Mouse (Mus musculus): ENCODE measurements around the gene Zfp277. TPM values are rescaled to one million over a fixed set of nuclear protein-coding genes. Genes with fewer than 3 reads are reported as not detected.

Zfp277 gene
- polyA plus RNA-seq, 1 experiment from 2014 or later, result 33.7 TPM

- Histone ChIP-seq H3K4me2 (replicated peaks) (no peak overlapping the region), H3K27me3 (no peaks in the 10 kb centered on the region), H3K4me1 (0 out of 2 replicates have a peak, but pooled peaks cover 3% of the 10 kb centered on the region), H3K9me3 (replicated peaks) (no peaks in the 10 kb centered on the region), H3K9ac (no peak overlapping the region), H3K27ac (replicated peaks) (no peak overlapping the region), H3K36me3 (no peaks in the 10 kb centered on the region), H3K4me3 (replicated peaks) (no peak overlapping the region)
- ATAC-seq (ENCODE audit: insufficient number of reproducible peaks, low FRiP score, low TSS enrichment, low read depth), result no peak
- 66% methylated on average over 10 of the region's 10 CpGs for WGBS
These were observed 98.5 kb downstream of the Zfp277 start for GRCm38 (mm10) chr12:40347060-40347698.

- Histone ChIP-seq H3K4me2 (replicated peaks) (no peak overlapping the region), H3K4me3 (replicated peaks) (no peak overlapping the region), H3K27me3 (no peaks in the 10 kb centered on the region), H3K9me3 (replicated peaks) (no peaks in the 10 kb centered on the region), H3K36me3 (no peaks in the 10 kb centered on the region), H3K4me1 (no peaks in the 10 kb centered on the region), H3K27ac (replicated peaks) (no peak overlapping the region), H3K9ac (no peak overlapping the region)
- 54% methylated on average over 5 of the region's 5 CpGs for WGBS
- ATAC-seq (ENCODE audit: insufficient number of reproducible peaks, low FRiP score, low TSS enrichment, low read depth), result no peak
These were observed 104.3 kb downstream of the Zfp277 start for GRCm38 (mm10) chr12:40341443-40341842.

GRCm38 (mm10) chr12:40335303-40335702 is 110.4 kb downstream of the Zfp277 start:
- Histone ChIP-seq H3K36me3 (no peaks in the 10 kb centered on the region), H3K9me3 (replicated peaks) (no peaks in the 10 kb centered on the region), H3K27me3 (no peaks in the 10 kb centered on the region), H3K9ac (no peak overlapping the region), H3K27ac (replicated peaks) (no peak overlapping the region), H3K4me3 (replicated peaks) (no peak overlapping the region), H3K4me1 (no peaks in the 10 kb centered on the region), H3K4me2 (replicated peaks) (no peak overlapping the region)
- no peak for ATAC-seq (ENCODE audit: insufficient number of reproducible peaks, low FRiP score, low TSS enrichment, low read depth)
- WGBS, result 91% methylated on average over 3 of the region's 3 CpGs

- Histone ChIP-seq H3K4me2 (replicated peaks) (no peak overlapping the region), H3K27ac (replicated peaks) (no peak overlapping the region), H3K4me1 (no peaks in the 10 kb centered on the region), H3K9me3 (replicated peaks) (no peaks in the 10 kb centered on the region), H3K27me3 (no peaks in the 10 kb centered on the region), H3K36me3 (no peaks in the 10 kb centered on the region), H3K9ac (no peak overlapping the region), H3K4me3 (replicated peaks) (no peak overlapping the region)
- WGBS, result 88% methylated on average over 3 of the region's 3 CpGs
- ATAC-seq (ENCODE audit: insufficient number of reproducible peaks, low FRiP score, low TSS enrichment, low read depth), result no peak
These were observed 114.2 kb downstream of the Zfp277 start for GRCm38 (mm10) chr12:40331467-40331866.

- Histone ChIP-seq H3K9ac (no peak overlapping the region), H3K27me3 (no peaks in the 10 kb centered on the region), H3K4me1 (no peaks in the 10 kb centered on the region), H3K4me2 (replicated peaks) (no peak overlapping the region), H3K4me3 (replicated peaks) (no peak overlapping the region), H3K36me3 (no peaks in the 10 kb centered on the region), H3K9me3 (replicated peaks) (no peaks in the 10 kb centered on the region), H3K27ac (replicated peaks) (no peak overlapping the region)
- WGBS, result 38% methylated on average over 5 of the region's 5 CpGs
- no peak for ATAC-seq (ENCODE audit: insufficient number of reproducible peaks, low FRiP score, low TSS enrichment, low read depth)
These were observed 118.6 kb downstream of the Zfp277 start for GRCm38 (mm10) chr12:40327012-40327660.

GRCm38 (mm10) chr12:40325582-40325981 is 120.1 kb downstream of the Zfp277 start:
- WGBS, result 85% methylated on average over 5 of the region's 5 CpGs
- Histone ChIP-seq H3K4me3 (replicated peaks) (no peak overlapping the region), H3K4me1 (no peaks in the 10 kb centered on the region), H3K9me3 (replicated peaks) (no peaks in the 10 kb centered on the region), H3K9ac (no peak overlapping the region), H3K4me2 (replicated peaks) (no peak overlapping the region), H3K27ac (replicated peaks) (no peak overlapping the region), H3K27me3 (no peaks in the 10 kb centered on the region), H3K36me3 (peaks cover 6% of the 10 kb centered on the region; the same call in 1 of the 2 replicates)
- no peak for ATAC-seq (ENCODE audit: insufficient number of reproducible peaks, low FRiP score, low TSS enrichment, low read depth)

- 65% methylated on average over 5 of the region's 5 CpGs for WGBS
- no peak overlapping the region for H3K4me3 ChIP-seq (replicated peaks)
- H3K4me2 ChIP-seq (replicated peaks), result no peak overlapping the region
- H3K9me3 ChIP-seq (replicated peaks), result no peaks in the 10 kb centered on the region
- peaks cover 11% of the 10 kb centered on the region; the same call in 1 of the 2 replicates for H3K36me3 ChIP-seq
- no peak for ATAC-seq (ENCODE audit: insufficient number of reproducible peaks, low FRiP score, low TSS enrichment, low read depth)
- no peaks in the 10 kb centered on the region for H3K27me3 ChIP-seq
- H3K4me1 ChIP-seq, result no peaks in the 10 kb centered on the region
- H3K9ac ChIP-seq, result no peak overlapping the region
- H3K27ac ChIP-seq (replicated peaks), result no peak overlapping the region
These were observed 120.9 kb downstream of the Zfp277 start for GRCm38 (mm10) chr12:40324819-40325218.

GRCm38 (mm10) chr12:40315146-40315545 is 130.6 kb downstream of the Zfp277 start:
- Histone ChIP-seq H3K9me3 (replicated peaks) (no peaks in the 10 kb centered on the region), H3K9ac (no peak overlapping the region), H3K4me2 (replicated peaks) (no peak overlapping the region), H3K4me1 (no peaks in the 10 kb centered on the region), H3K36me3 (0 out of 2 replicates have a peak, but pooled peaks cover 4% of the 10 kb centered on the region), H3K27ac (replicated peaks) (no peak overlapping the region), H3K27me3 (no peaks in the 10 kb centered on the region), H3K4me3 (replicated peaks) (no peak overlapping the region)
- no peak for ATAC-seq (ENCODE audit: insufficient number of reproducible peaks, low FRiP score, low TSS enrichment, low read depth)
- WGBS, result 84% methylated on average over 2 of the region's 2 CpGs

GRCm38 (mm10) chr12:40303960-40304359 is 141.7 kb downstream of the Zfp277 start:
- 0 out of 2 replicates have a peak overlapping the region, but pooled peaks have one; percentile 5 for H3K27ac ChIP-seq (replicated peaks)
- H3K4me3 ChIP-seq (replicated peaks), result no peak overlapping the region
- ATAC-seq (ENCODE audit: insufficient number of reproducible peaks, low FRiP score, low TSS enrichment, low read depth), result no peak
- no peaks in the 10 kb centered on the region for H3K36me3 ChIP-seq
- H3K27me3 ChIP-seq, result no peaks in the 10 kb centered on the region
- no peak overlapping the region for H3K4me2 ChIP-seq (replicated peaks)
- H3K9me3 ChIP-seq (replicated peaks), result no peaks in the 10 kb centered on the region
- WGBS, result 41% methylated on average over 6 of the region's 6 CpGs
- no peak overlapping the region for H3K9ac ChIP-seq
- peaks cover 4% of the 10 kb centered on the region; the same call in 1 of the 2 replicates for H3K4me1 ChIP-seq

- Histone ChIP-seq H3K4me2 (replicated peaks) (no peak overlapping the region), H3K4me3 (replicated peaks) (no peak overlapping the region), H3K27me3 (no peaks in the 10 kb centered on the region), H3K36me3 (no peaks in the 10 kb centered on the region), H3K27ac (replicated peaks) (no peak overlapping the region), H3K4me1 (peaks cover 1% of the 10 kb centered on the region; the same call in 1 of the 2 replicates), H3K9ac (no peak overlapping the region), H3K9me3 (replicated peaks) (no peaks in the 10 kb centered on the region)
- ATAC-seq (ENCODE audit: insufficient number of reproducible peaks, low FRiP score, low TSS enrichment, low read depth), result no peak
- 87% methylated on average over 3 of the region's 3 CpGs for WGBS
These were observed 147.1 kb downstream of the Zfp277 start for GRCm38 (mm10) chr12:40298636-40299035.

GRCm38 (mm10) chr12:40286539-40286938 is 159.2 kb downstream of the Zfp277 start:
- no peak overlapping the region for H3K9ac ChIP-seq
- no peaks in the 10 kb centered on the region for H3K4me1 ChIP-seq
- H3K27ac ChIP-seq (replicated peaks), result no peak overlapping the region
- no peak overlapping the region for H3K4me2 ChIP-seq (replicated peaks)
- H3K27me3 ChIP-seq, result no peaks in the 10 kb centered on the region
- no peaks in the 10 kb centered on the region for H3K36me3 ChIP-seq
- no peak overlapping the region for H3K4me3 ChIP-seq (replicated peaks)
- WGBS, result 60% methylated on average over 4 of the region's 4 CpGs
- no peaks in the 10 kb centered on the region for H3K9me3 ChIP-seq (replicated peaks)
- no peak for ATAC-seq (ENCODE audit: insufficient number of reproducible peaks, low FRiP score, low TSS enrichment, low read depth)

Measured in embryonic facial prominence, embryonic 15.5 days (tissue).